Mouse (Mus musculus) right cerebral cortex, adult 2 months (tissue): ENCODE measurements around the gene Gm44579.
A peak's percentile ranks its signal among the peaks of the same experiment; 100 is the strongest.

Source experiments
- DNase-seq, 2 experiments: peaks; one replicate each; pipeline ENCODE4 v3.0.0; 2021 to 2022; ENCODE audit warnings: low spot score in 2 of 2

Gene Gm44579

DNA sequence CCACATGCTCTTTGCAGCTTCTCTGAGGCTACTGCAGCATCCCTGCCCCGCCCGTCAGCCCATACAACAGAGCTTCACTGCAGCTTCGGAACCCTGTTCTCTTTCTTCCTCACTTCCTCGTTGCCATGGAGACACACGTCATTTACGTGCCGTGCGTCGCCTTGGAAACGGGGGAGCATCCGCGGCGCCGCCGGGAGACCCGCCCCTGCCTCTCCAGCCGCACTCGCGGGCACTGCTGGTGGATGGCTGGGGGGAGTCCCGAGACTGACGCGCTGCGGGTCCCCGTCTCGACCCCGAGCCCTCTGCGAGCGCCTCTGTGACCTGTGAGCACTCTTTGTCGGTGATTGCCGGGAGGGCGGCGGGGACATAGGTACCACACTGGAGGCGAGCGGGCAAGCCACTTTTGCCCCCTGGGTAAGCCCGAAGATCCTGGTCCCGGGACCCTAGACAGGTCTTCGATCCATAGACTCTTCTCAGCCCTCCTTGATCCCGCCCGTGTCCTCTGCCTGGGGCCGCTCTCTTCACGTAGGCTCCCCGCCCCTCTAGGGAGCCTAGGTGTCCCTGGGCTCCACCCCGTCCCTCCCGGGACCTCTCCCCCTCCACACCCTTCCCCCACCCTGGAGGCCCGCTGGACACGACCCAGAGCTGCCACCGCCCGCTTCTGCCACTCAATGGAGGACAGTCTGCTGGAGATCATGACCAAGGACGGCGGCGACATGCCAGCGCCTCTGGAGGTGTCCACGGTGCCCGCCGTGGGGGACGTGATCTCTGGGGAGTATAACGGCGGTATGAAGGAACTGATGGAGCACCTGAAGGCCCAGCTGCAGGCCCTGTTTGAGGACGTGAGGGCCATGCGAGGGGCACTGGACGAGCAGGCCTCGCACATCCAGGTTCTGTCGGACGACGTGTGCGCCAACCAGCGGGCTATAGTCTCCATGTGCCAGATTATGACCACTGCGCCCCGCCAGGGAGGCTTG, 52.8 kb downstream of the Gm44579 start:
- peak; percentile 89 to 92 for DNase-seq

GRCm38 (mm10) chr15:98166963-98167644, 53.7 kb downstream of the Gm44579 start, which contains the start of gene Ccdc184:
TSS of gene Ccdc184 (plus strand) at chr15:98167158.
- peak; percentile 33 to 47 for DNase-seq

GRCm38 (mm10) chr15:98165525-98165924, 55.3 kb downstream of the Gm44579 start, which contains the start of gene Asb8:
TSS of gene Asb8 (minus strand) at chr15:98165625.
- DNase-seq: no peak

GRCm38 (mm10) chr15:98162561-98162960, 58.2 kb downstream of the Gm44579 start:
- DNase-seq: no peak

DNA sequence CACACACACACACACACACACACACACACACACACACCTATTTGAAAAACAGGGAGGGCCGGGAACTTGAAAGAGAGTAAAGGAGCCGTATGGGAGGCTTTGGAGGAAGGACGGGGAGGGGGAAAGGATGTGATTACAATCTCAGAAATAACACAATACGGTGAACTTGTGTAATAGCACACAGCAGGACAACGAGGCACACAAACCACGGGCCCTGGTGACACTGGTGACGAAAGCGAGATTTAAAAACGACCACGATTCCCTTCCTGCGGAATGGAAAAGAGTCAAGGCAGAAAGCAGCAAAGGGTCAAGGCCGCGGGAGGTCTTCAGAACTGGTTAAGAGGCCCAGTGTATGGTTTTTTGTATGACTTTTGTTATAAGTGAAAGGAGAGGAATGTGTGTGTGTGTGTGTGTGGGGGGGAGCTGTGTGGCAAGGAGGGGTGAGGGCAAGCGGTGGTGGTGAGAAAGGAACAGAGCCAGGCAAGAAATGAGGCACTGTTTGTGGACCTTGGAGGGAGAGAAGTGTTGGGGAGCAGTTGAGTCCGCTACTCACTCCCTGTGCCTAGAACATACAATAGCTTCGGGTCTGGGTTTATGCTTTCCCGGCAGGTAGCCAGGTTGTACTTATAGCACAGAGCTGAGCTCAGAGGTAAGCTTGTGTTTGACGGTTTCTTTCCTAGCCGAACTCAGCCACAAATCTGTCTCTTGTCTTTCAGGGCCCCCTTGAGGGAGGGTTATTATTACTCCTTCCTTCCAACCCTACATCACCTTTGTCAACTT, 59.6 kb downstream of the Gm44579 start:
- no peak for DNase-seq

GRCm38 (mm10) chr15:98157253-98157652, 63.5 kb downstream of the Gm44579 start:
- DNase-seq: no peak

- no peak for DNase-seq
Measured at GRCm38 (mm10) chr15:98155944-98156343, 64.8 kb downstream of the Gm44579 start.

DNA sequence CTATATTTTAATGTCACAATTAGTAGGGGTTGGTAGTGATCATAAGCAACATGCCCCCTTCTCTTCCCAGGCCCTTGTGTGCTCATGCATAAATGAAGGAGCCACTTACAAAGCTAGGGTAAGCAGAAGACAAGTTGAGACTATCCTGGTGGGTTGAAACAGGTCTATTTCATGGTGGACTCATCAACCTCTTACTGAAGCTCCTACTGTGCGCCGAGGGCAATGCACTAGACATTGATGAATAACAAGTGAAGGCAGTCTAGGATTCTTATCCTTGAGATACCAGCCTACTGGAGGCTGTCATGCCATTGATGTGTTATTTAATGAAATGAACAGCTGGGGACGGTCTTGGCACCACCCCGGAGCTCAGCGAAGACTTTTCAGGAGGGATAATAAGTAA, 65.5 kb downstream of the Gm44579 start:
- DNase-seq: no peak

- no peak for DNase-seq
Measured at GRCm38 (mm10) chr15:98154631-98155030, 66.1 kb downstream of the Gm44579 start.

DNA sequence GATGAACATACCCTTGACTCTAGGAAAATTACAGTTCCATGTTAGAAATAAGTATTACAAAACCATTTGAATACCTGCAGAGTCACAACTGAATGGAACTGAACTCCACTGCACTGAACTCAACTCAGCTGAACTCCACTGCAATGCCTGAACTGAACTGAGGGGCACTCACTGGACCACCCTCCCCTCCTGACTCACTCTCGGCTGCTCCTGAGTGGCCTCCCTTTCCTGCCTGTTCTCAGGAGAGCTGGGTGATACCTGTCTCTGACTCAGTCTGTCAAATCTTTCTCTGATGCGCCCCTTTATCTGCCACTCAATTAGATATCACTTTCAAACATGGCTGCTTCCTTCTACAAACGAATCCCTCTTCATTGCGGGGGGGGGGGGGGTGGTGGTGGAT, 66.6 kb downstream of the Gm44579 start:
- DNase-seq: no peak

GRCm38 (mm10) chr15:98153625-98154024, 67.2 kb downstream of the Gm44579 start:
- DNase-seq: no peak

DNA sequence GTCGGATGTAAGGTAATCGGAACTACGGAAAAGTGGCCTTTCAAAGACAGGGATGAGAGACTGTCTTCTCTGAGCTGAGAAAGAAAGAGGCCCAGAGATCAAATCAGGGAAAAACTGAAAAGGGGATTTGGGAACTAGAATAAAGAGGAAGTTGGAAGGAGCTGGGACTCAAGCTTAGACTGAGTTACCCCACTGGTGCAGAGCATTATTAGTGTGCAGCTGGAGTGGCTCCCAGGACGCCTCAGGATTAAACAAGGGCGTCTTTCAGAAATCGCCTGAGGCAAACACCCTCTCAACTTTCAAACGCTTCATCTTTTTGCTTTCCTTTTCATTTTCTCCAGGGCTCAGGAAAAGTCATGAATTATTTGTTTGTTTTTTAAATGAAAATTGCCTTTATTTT, 67.9 kb downstream of the Gm44579 start:
- no peak for DNase-seq

DNA sequence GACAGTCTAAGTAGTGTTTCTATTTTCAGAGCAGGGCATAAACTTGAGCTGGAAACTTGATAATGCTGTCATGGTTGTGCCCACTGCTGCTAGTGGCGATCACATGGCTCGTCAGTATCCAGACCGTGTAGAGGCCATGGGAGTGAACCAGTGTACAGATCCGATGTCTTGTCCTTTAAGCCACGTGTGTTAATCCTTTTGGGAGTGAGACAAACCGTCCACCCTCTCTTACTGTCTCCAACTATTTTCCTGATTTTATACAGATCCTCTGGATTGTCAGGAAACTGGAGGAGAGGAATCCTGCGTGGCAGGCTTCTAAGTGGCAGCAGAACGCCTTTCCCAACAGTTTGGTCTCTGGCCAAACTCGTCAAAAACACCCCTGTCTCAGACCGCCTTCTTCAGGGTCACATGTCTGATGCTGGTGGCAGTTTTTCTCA, 71.6 kb downstream of the Gm44579 start:
- DNase-seq: no peak

- DNase-seq: no peak
Measured at GRCm38 (mm10) chr15:98148356-98148755, 72.4 kb downstream of the Gm44579 start.

GRCm38 (mm10) chr15:98145559-98146181, 75.1 kb downstream of the Gm44579 start:
- peak; percentile 95 to 96 for DNase-seq

GRCm38 (mm10) chr15:98144861-98145507, 75.8 kb downstream of the Gm44579 start:
- no peak for DNase-seq

DNA sequence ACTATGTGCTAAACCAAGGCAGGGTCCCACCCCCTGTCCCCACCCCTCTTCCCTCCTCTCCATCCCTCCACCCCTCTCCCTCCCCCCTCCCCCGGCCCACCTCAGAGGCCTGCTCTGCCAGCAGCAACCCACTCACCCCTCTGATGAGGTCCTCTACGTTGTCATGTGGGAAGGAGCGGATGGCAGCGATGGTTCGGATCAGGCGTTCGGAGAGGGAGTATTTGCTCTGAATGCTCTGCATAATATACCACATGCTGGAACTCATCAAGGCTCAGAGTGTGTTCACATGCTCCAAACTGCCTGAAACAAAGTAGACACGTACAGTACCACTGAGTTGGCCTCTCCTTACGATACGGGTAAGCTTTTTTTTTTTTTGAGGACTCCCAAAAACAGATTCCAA, 78.3 kb downstream of the Gm44579 start:
- DNase-seq: no peak

- DNase-seq: no peak
Measured at GRCm38 (mm10) chr15:98140809-98141208, 80.0 kb downstream of the Gm44579 start.

DNA sequence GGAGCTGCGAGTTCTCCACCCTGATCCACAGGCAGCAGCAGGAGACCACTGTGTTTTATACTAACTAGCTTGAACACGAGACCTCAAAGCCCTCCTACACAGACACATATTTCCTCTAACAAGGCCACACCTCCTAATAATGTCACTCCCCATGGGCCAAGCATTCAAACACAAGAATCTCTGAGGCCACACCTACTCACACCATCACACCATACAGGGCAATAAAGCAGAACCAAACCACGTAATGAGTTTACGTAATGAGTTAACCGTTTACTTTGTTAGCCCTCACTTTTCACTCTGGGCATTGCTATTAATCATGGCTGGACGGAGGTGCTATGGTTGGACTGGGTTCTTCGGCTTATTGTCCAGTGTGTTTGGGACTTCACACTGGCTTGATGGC, 81.0 kb downstream of the Gm44579 start:
- DNase-seq: no peak

- DNase-seq: no peak
Measured at GRCm38 (mm10) chr15:98136871-98137270, 83.9 kb downstream of the Gm44579 start.
